Mouse (Mus musculus): ENCODE results near the gene Prkcb. TPM values are rescaled to one million over a fixed set of nuclear protein-coding genes. Genes with fewer than 3 reads are reported as not detected.

Prkcb gene
- total RNA-seq, 2 experiments from 2014 or later, result 18.3 to 33.6 TPM

DNA sequence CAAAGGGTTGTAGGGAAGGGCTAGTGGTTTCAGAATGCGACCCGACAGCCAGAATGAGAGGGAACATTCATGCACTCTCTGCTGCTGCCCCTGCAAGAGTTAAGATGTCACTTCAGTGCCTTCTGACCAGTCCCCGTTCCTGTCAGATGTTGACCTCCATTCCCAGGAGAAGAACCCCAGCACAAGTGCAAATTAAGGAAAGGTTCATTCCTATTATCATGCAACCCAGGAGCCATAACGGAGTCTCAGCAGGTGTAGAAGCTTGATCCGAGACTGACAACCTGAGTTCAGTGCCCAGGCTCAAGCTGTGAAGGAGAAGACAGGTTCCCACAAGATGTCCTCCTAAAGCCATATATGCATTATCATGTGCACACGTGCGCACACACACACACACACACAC is 280.2 kb downstream of the Prkcb start:
- ATAC-seq (replicated peaks; ENCODE audit: low FRiP score, poor library complexity, severe bottlenecking), result no peak

DNA sequence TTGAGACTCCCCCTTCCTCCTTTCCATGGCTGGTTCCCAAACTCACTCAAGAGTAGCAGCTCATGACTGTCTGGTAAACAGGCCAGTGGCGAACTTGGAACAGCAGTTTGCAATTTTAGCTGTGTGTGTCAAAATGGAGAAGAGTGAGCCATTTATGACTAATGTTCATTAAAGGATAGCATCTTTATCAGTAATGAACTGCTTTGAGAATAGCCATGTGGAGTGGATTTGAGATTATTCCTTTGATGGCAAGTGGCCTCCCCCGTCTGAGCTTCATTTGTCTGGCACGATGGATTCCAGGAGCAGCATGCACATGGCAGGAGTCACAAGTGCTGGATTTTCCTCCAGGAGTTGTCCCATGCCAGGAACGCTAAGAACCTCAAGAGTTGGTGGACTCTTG is 281.9 kb downstream of the Prkcb start:
- ATAC-seq (replicated peaks; ENCODE audit: low FRiP score, poor library complexity, severe bottlenecking), result no peak

DNA sequence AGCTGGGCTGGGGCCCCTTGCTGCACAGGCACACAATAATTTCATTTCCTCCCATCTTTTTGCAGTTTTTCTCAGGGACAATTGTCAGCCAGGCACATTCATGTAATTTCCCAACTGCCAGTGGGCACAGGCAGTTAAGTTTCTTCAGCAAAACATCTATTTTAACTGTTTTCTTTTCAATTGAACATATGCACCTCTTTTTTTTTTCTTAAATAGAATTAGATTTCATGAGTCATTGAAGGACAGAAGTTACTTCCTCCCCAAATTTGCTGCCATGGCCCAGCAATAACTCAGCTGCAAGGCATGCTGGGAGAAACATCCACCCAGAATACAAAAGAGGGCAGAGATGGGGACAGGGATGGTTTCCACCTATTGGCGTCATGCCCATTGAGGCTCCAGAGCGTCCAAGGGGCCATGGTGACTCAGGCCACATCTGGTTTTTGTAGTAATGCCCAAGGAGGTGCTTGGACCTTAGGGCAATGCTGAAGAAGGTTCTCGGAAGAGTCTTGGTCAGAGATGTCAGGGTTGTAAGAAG is 284.6 kb downstream of the Prkcb start:
- no peak for ATAC-seq (replicated peaks; ENCODE audit: low FRiP score, poor library complexity, severe bottlenecking)

GRCm38 (mm10) chr7:122574418-122574817 is 285.9 kb downstream of the Prkcb start:
- no peak for ATAC-seq (replicated peaks; ENCODE audit: low FRiP score, poor library complexity, severe bottlenecking)

- ATAC-seq (replicated peaks; ENCODE audit: low FRiP score, poor library complexity, severe bottlenecking), result no peak
These were observed 286.5 kb downstream of the Prkcb start for GRCm38 (mm10) chr7:122575056-122575455.

DNA sequence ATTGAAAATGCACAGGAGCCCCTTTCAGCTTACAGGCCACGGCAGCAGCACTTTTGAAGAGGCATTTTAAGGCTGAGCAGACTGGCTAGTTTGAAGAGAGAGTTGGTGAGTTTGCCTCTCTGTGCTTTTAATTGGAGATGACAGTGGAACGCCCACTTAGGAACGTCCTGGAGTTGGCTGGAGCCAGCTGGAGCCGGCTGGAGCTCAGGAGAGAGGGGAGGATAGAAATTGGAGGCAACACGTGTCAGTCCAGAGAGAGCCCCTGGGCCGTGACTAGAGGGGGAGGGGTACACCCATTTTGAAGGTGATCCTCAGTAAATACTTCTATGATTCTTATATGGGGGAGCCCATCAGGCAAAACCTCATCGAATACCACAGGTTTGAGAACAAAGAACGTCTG is 287.0 kb downstream of the Prkcb start:
- ATAC-seq (replicated peaks; ENCODE audit: low FRiP score, poor library complexity, severe bottlenecking), result no peak

GRCm38 (mm10) chr7:122577571-122577970 is 289.0 kb downstream of the Prkcb start:
- ATAC-seq (replicated peaks; ENCODE audit: low FRiP score, poor library complexity, severe bottlenecking), result no peak

- ATAC-seq (replicated peaks; ENCODE audit: low FRiP score, poor library complexity, severe bottlenecking), result no peak
These were observed 291.1 kb downstream of the Prkcb start for GRCm38 (mm10) chr7:122579461-122580157.

DNA sequence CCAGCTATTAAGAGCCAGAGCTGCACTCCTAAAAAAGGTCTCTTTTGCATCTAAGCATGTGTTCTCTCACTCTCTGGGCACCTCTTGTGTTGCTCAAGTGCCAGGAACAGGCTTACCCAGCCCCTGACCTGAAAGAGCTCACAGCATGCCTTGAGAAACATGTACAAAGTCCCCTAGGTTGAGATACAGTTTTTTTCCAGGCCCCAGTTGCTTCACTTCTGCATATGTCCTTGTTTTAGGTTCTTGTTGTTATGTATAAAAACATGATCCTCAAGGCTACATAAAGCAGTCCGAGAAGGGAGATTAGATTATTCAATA is 291.6 kb downstream of the Prkcb start:
- no peak for ATAC-seq (replicated peaks; ENCODE audit: low FRiP score, poor library complexity, severe bottlenecking)

DNA sequence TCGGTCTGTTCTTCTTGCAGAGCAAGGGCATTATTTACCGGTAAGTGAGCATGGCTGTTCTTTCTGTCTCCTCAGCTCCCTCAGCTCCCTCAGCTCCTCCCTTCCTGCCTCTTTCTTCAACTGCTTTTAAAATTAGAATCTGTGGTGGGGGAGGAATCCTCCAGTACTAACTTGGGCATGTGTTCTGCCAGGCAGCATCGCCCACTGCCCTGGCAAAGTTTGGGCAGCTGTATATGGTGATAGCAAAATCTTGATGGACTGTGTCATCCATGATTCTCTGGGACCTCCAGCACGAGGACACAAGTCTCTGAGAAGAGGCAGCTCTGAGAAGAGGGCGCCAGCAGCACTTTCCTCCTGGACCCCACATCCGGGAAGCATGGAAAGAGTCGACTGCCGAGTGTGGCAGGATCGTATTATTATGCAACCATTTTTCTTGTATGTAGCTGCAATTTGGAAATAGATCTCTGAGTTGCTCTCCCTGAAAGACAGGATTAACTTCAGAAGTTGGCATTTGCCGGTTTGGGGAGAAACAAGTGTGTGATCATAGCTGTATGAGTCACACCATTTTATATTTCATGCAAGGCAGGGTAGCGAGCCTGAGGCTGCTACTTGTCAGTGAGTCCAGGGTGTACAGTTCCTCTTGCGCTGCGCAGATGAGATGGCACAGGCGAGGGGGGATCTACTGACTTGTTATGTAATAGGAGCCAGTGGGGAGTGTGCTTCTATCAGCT is 296.0 kb downstream of the Prkcb start:
- ATAC-seq (replicated peaks; ENCODE audit: low FRiP score, poor library complexity, severe bottlenecking), result no peak

GRCm38 (mm10) chr7:122595897-122596296 is 307.3 kb downstream of the Prkcb start:
- ATAC-seq (replicated peaks; ENCODE audit: low FRiP score, poor library complexity, severe bottlenecking), result no peak

DNA sequence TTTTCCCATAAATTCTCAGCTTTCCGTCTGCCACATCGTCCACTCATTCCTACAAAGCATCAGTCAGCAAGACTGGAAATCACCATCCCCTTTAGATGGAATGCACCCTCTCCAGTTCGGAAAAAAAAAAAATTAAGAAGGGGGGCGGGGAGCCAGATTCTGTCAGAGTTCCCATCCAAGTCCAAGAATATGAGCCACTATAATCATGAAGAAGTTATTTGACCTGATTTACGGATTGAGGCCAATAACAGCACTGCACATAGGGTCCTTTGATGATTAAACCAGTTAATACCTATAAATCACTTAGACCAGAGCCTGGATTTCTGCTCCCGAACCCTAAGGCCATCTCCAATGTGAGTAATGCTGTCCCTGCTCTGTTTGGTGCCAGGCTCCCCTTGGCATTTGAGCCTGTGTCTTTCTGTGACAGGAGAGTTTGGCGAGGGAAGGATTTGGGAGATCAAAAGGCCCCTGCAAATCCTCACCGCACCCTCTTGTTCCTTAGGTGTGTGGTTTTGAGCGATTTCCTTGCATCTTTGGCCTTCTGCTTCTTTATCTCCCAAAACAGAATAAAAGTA is 308.1 kb downstream of the Prkcb start:
- ATAC-seq (replicated peaks; ENCODE audit: low FRiP score, poor library complexity, severe bottlenecking), result no peak

DNA sequence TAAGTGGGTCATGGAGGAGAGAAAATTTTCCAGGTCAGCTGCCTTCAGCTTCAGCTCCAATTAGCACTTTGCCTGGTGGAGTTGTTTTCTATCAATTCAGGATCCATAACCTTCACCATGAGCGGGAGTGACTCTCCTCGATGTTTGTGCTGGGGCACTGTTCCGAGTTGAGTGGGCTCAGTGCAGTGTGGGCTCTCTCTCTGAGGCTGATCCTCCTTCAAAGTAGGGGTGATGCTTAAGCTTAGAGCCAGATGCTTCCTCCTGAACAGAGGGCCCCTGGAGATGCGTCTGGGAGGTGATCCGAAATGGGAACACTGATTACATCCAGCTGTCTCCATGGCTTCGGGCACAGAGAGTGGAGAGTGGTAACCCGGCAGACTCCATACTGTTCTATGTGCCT is 308.8 kb downstream of the Prkcb start:
- no peak for ATAC-seq (replicated peaks; ENCODE audit: low FRiP score, poor library complexity, severe bottlenecking)

DNA sequence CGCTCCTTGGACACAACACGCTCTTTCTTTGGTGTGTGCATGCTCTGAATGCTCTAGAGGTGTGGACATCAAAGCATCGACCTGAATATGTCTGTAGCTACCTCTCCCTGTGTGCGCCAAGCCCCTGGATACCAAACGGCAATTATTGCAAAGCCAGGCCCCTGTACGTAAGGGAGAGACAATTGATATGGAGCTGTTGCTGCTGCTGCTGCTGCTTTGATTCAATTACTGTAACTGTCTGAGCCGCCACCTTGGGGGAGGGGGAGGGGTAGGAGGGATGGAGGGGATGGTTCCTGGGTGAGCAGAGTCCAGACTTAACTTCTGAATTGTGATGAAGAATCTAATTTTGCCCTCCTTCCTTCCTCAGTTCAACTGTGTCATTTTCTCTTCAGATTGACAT is 312.3 kb downstream of the Prkcb start:
- no peak for ATAC-seq (replicated peaks; ENCODE audit: low FRiP score, poor library complexity, severe bottlenecking)

- no peak for ATAC-seq (replicated peaks; ENCODE audit: low FRiP score, poor library complexity, severe bottlenecking)
These were observed 316.5 kb downstream of the Prkcb start for GRCm38 (mm10) chr7:122605066-122605465.

- ATAC-seq (replicated peaks; ENCODE audit: low FRiP score, poor library complexity, severe bottlenecking), result no peak
These were observed 320.9 kb downstream of the Prkcb start for GRCm38 (mm10) chr7:122609420-122609819.

DNA sequence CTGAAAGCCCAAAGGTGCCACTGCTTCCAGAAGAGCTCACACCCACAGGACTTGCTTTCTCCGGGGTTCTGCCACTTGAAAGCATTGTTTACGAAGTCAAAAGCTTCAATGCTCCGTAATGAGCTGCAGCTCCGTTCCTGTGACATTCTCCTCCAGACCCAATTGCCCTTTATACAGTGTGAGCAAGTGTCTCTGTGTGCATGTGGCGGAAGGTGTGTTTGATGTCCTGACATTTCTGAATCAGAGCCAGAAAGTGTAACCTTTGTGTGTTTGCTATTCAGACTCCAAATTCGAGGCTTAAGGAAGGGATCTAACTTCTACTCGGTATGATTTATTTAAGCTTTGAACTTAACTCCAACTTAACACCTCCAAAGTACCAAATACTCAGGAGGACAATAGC is 321.6 kb downstream of the Prkcb start:
- no peak for ATAC-seq (replicated peaks; ENCODE audit: low FRiP score, poor library complexity, severe bottlenecking)

DNA sequence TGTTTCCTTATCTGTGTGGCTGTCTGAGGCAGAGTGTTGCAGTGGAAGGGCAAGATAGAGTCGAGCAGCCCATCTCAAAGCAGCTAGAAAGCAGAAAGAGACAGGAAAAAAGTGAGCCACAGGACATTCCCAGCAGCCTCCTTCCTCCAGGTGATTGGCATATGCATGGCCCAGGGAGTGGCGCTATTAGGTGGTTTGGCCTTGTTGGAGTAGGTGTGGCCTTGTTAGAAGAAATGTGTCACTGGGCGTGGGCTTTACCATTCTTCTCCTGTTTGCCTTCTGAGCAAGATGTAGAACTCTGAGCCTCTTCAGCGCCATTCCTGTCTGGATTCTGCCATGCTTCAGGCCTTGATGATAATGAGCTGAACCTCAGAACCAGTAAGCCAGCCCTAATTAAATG is 325.3 kb downstream of the Prkcb start:
- no peak for ATAC-seq (replicated peaks; ENCODE audit: low FRiP score, poor library complexity, severe bottlenecking)

GRCm38 (mm10) chr7:122622125-122622774 is 333.7 kb downstream of the Prkcb start:
- ATAC-seq (replicated peaks; ENCODE audit: low FRiP score, poor library complexity, severe bottlenecking), result no peak

DNA sequence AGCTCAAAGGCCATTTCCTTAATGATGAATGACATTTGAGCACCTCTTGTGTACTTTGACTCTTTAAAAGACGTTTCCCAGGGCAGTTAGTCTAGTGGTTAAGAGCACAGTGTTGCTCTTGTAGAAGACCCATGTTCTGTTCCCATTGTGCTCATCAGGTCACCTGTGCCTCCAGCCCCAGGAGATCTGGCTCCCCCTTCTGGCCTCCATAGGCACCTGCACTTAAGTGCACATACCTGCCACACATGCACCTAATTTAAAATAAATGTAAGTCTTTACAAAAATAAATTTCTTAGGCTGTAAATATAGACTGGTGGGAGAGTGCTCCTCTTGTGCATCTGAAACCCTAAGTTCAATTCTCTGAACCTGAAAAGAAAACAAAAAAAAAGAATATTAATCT is 335.2 kb downstream of the Prkcb start:
- ATAC-seq (replicated peaks; ENCODE audit: low FRiP score, poor library complexity, severe bottlenecking), result no peak

GRCm38 (mm10) chr7:122628050-122628449 is 339.5 kb downstream of the Prkcb start:
- ATAC-seq (replicated peaks; ENCODE audit: low FRiP score, poor library complexity, severe bottlenecking), result no peak

Measured in erythroblast, adult 5-6 weeks (primary cell).